Mouse (Mus musculus): ENCODE results near the gene Dolk. TPM values are rescaled to one million over a fixed set of nuclear protein-coding genes. Genes with fewer than 3 reads are reported as not detected.
A peak's percentile ranks its signal among the peaks of the same experiment; 100 is the strongest.

Dolk gene
- polyA plus RNA-seq (2015; fragmentation: Nextera tagmentation; extraction: Ambion mirVana): 33.7 TPM in 2 replicates

DNA sequence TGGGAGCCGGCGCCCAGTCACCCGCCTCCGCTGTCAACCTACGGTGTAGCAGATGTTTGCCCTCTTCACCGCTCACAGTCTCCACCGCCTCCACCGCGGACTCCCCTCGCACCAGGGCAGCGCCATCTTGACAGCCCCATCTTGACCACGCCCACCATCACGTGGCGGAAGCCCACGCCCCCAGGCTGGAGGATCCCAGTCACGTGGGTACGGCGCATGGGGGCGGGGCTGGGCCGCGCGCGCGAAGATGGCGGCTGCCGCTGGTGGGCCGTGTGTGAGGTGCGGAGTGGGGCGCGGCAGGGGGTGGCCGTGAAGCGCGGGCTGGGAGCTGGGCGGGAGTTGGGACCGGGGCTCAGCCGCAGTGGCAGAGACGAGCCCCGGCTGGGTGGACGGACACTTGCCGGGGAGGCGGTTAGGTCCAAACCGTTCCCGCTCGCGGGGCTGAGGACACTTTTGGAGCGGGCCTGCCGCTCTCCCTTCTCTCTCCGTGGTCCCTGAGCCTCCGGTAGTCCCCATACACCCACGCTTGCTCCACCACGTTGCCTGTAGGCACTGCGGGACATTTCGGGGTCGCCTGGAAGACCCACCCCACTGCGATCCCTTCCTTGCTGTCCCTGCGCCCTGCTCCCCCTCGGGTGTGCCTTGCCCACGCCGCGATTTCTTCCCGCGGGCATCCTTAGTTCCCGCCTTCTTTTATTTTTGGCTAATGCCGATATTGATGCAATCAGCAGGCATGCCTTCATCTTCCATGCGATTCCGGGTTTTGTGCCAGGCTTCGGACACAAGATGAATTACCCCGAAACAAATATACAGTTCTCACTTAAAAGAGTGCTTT, at the start of gene Dolk, which contains the start of gene Nup188:
Gene Dolk (minus strand): TSS at position 143 of the 835 bp plus-strand sequence.
Gene Nup188 (plus strand): TSS at position 206 of the 835 bp plus-strand sequence.
- Histone ChIP-seq H3K4me1 (replicated peaks) (peaks cover 26% of the 10 kb centered on the region), H3K27me3 (no peaks in the 10 kb centered on the region), H3K27ac (peak within 1 kb of the TSS; percentile 73), H3K36me3 (peaks cover 15% of the 10 kb centered on the region), H3K9ac (peak within 1 kb of the TSS; percentile 94), H3K9me3 (no peaks in the 10 kb centered on the region), H3K4me3 (peak within 1 kb of the TSS; percentile 98), H3K4me2 (peak within 1 kb of the TSS; percentile 85)
- under 1% methylated on average over 68 of the region's 68 CpGs for WGBS
- peak; percentile 95 for ATAC-seq (ENCODE audit: low FRiP score)

GRCm38 (mm10) chr2:30335324-30335723, 49.2 kb upstream of the Dolk start:
- Histone ChIP-seq H3K4me1 (replicated peaks) (no peaks in the 10 kb centered on the region), H3K4me2 (no peak overlapping the region), H3K36me3 (peaks cover 97% of the 10 kb centered on the region), H3K27me3 (no peaks in the 10 kb centered on the region), H3K9me3 (no peaks in the 10 kb centered on the region), H3K27ac (no peak overlapping the region), H3K4me3 (no peak overlapping the region), H3K9ac (no peak overlapping the region)
- WGBS: 95% methylated on average over 2 of the region's 2 CpGs
- ATAC-seq (ENCODE audit: low FRiP score): no peak

GRCm38 (mm10) chr2:30328791-30329190, 42.7 kb upstream of the Dolk start:
- 90% methylated on average over 3 of the region's 3 CpGs for WGBS
- Histone ChIP-seq H3K4me1 (replicated peaks) (no peaks in the 10 kb centered on the region), H3K27me3 (no peaks in the 10 kb centered on the region), H3K36me3 (peaks cover 98% of the 10 kb centered on the region), H3K27ac (no peak overlapping the region), H3K4me3 (no peak overlapping the region), H3K4me2 (no peak overlapping the region), H3K9me3 (no peaks in the 10 kb centered on the region), H3K9ac (no peak overlapping the region)
- ATAC-seq (ENCODE audit: low FRiP score): no peak

GRCm38 (mm10) chr2:30327276-30327675, 41.1 kb upstream of the Dolk start:
- ATAC-seq (ENCODE audit: low FRiP score): no peak

DNA sequence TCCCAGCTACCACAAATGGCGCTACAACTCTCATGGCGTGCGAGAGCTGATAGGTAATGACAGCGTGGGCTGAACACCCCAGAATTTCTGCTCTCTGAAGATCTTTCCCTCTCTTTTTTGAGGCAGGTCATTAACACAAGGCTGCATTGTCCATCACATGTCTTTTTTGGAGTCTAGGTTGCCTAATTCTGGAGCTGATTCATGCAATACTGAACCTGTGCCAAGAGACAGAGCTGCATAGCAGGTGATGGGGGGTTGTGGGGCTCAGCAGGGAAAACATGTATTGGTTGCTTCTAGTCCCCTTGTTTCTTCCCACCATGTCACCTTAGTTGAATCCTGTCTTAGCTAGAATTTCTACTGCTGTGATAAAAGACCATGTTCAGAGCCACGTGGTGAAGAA, 39.2 kb upstream of the Dolk start:
- peaks cover 98% of the 10 kb centered on the region for H3K36me3 ChIP-seq
- H3K27me3 ChIP-seq: no peaks in the 10 kb centered on the region
- no peaks in the 10 kb centered on the region for H3K9me3 ChIP-seq
- H3K4me3 ChIP-seq: no peak overlapping the region
- no peak overlapping the region for H3K27ac ChIP-seq
- H3K4me1 ChIP-seq (replicated peaks): no peaks in the 10 kb centered on the region
- 93% methylated on average over 5 of the region's 5 CpGs for WGBS
- H3K4me2 ChIP-seq: no peak overlapping the region
- H3K9ac ChIP-seq: no peak overlapping the region
- no peak for ATAC-seq (ENCODE audit: low FRiP score)

More at GRCm38 (mm10) chr2:30327276-30327675, 41.1 kb upstream of the Dolk start:
- Histone ChIP-seq H3K4me2 (no peak overlapping the region), H3K36me3 (peaks cover 98% of the 10 kb centered on the region), H3K4me1 (replicated peaks) (no peaks in the 10 kb centered on the region), H3K9me3 (no peaks in the 10 kb centered on the region), H3K9ac (no peak overlapping the region), H3K4me3 (no peak overlapping the region), H3K27me3 (no peaks in the 10 kb centered on the region), H3K27ac (no peak overlapping the region)
- 94% methylated on average over 7 of the region's 7 CpGs for WGBS

DNA sequence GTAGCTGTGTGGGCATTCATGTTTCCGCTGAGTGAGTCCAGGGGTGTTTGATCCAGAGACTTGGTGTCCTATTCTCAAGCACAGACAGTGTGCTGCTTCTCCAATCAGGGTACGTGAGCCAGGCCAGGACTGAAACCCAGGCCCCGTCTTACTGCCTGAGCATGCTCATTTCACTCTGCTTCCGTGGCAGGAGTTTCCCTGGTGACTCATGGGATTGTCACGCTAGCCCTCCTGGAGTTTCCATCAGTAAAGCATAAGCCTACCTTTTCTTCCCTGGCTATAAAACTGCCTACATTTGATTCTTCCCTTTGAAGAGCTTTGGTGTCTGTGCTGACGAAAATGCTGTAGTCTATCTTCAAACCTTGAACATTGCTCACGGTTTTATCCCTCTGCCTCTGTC, 37.0 kb upstream of the Dolk start:
- Histone ChIP-seq H3K4me2 (no peak overlapping the region), H3K36me3 (peaks cover 95% of the 10 kb centered on the region), H3K27ac (no peak overlapping the region), H3K9me3 (no peaks in the 10 kb centered on the region), H3K9ac (no peak overlapping the region), H3K27me3 (no peaks in the 10 kb centered on the region), H3K4me3 (no peak overlapping the region), H3K4me1 (replicated peaks) (no peaks in the 10 kb centered on the region)
- no peak for ATAC-seq (ENCODE audit: low FRiP score)
- 90% methylated on average over 7 of the region's 7 CpGs for WGBS

DNA sequence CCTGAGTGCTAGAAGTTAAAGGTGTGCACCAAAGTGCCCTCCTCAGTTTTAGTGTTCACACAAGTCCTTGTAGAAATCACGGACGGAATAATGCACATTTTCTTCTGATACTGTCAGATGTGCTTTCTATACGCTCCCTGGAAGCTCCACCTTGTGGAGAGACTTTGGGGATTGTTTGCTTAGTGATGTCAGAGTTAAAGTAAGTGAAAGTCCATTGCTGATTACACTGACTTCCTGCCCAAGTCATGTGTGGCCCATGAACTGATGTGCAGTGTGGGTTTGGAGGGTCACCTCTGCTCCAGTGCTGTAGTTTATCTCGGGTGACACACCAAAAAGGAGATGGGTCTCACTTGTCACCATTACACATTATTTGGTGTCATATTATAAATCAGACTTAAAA, 33.1 kb upstream of the Dolk start:
- no peaks in the 10 kb centered on the region for H3K4me1 ChIP-seq (replicated peaks)
- WGBS: 93% methylated on average over 4 of the region's 4 CpGs
- peaks cover 95% of the 10 kb centered on the region for H3K36me3 ChIP-seq
- H3K4me3 ChIP-seq: no peak overlapping the region
- no peaks in the 10 kb centered on the region for H3K9me3 ChIP-seq
- H3K27me3 ChIP-seq: no peaks in the 10 kb centered on the region
- H3K9ac ChIP-seq: no peak overlapping the region
- no peak for ATAC-seq (ENCODE audit: low FRiP score)
- no peak overlapping the region for H3K27ac ChIP-seq
- no peak overlapping the region for H3K4me2 ChIP-seq

DNA sequence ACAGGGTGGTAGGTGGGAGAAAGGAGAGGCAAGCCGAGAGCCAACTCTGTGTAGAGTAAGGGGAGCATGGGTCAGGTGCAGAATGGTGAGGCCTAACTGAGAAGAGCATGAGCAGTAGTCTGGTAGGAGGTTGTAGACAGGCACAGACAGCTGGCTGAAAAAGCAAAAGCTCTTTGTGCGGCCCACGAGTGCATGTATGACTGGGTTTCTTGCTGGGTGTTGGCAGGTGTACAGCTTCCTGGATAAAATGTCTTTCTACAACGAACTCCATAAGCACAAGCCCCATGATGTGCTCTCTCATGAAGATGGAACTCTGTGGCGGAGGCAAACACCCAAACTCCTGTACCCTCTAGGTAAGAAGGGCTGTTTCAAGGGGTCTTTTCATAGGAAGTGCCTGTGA, 30.8 kb upstream of the Dolk start:
- Histone ChIP-seq H3K9ac (no peak overlapping the region), H3K4me2 (no peak overlapping the region), H3K4me1 (replicated peaks) (no peaks in the 10 kb centered on the region), H3K9me3 (no peaks in the 10 kb centered on the region), H3K27me3 (no peaks in the 10 kb centered on the region), H3K4me3 (no peak overlapping the region), H3K36me3 (peaks cover 95% of the 10 kb centered on the region), H3K27ac (no peak overlapping the region)
- WGBS: 95% methylated on average over 5 of the region's 5 CpGs
- no peak for ATAC-seq (ENCODE audit: low FRiP score)

DNA sequence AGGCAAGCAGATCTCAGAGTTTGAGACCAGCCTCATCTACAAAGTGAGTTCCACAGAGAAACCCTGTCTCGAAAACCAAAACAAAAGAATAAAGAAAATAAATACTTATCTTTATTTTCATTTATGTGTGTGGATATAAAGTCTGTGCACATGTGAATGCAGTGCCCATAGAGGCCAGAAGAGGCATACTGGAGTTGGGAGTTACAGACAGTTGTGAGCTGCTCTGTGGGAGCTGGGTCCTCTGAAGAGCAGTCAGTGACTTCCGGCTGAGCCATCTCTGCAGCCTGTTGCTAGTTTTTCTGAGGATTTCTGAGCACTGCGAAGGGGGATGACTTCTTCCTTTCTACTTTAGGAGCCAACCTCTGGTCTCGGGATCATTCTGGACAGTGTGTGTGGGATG, 30.0 kb upstream of the Dolk start:
- H3K4me2 ChIP-seq: no peak overlapping the region
- no peak for ATAC-seq (ENCODE audit: low FRiP score)
- no peak overlapping the region for H3K9ac ChIP-seq
- H3K27me3 ChIP-seq: no peaks in the 10 kb centered on the region
- WGBS: 94% methylated on average over 4 of the region's 4 CpGs
- no peak overlapping the region for H3K27ac ChIP-seq
- H3K4me1 ChIP-seq (replicated peaks): no peaks in the 10 kb centered on the region
- H3K9me3 ChIP-seq: no peaks in the 10 kb centered on the region
- peaks cover 93% of the 10 kb centered on the region for H3K36me3 ChIP-seq
- no peak overlapping the region for H3K4me3 ChIP-seq

GRCm38 (mm10) chr2:30311481-30311880, 25.3 kb upstream of the Dolk start:
- WGBS: 98% methylated on average over 2 of the region's 2 CpGs
- no peak for ATAC-seq (ENCODE audit: low FRiP score)
- H3K4me1 ChIP-seq (replicated peaks): no peaks in the 10 kb centered on the region
- no peaks in the 10 kb centered on the region for H3K9me3 ChIP-seq
- no peaks in the 10 kb centered on the region for H3K27me3 ChIP-seq
- H3K4me3 ChIP-seq: no peak overlapping the region
- peaks cover 98% of the 10 kb centered on the region for H3K36me3 ChIP-seq
- H3K4me2 ChIP-seq: no peak overlapping the region
- no peak overlapping the region for H3K9ac ChIP-seq
- H3K27ac ChIP-seq: no peak overlapping the region

- no peak for ATAC-seq (ENCODE audit: low FRiP score)
- H3K9ac ChIP-seq: no peak overlapping the region
- no peaks in the 10 kb centered on the region for H3K4me1 ChIP-seq (replicated peaks)
- H3K4me3 ChIP-seq: no peak overlapping the region
- H3K9me3 ChIP-seq: no peaks in the 10 kb centered on the region
- WGBS: 92% methylated on average over 3 of the region's 3 CpGs
- H3K27ac ChIP-seq: no peak overlapping the region
- H3K4me2 ChIP-seq: no peak overlapping the region
- peaks cover 98% of the 10 kb centered on the region for H3K36me3 ChIP-seq
- H3K27me3 ChIP-seq: no peaks in the 10 kb centered on the region
Observed at GRCm38 (mm10) chr2:30309351-30309750, 23.2 kb upstream of the Dolk start.

- peaks cover 100% of the 10 kb centered on the region for H3K36me3 ChIP-seq
Observed at GRCm38 (mm10) chr2:30306087-30306486, 20.0 kb upstream of the Dolk start.

DNA sequence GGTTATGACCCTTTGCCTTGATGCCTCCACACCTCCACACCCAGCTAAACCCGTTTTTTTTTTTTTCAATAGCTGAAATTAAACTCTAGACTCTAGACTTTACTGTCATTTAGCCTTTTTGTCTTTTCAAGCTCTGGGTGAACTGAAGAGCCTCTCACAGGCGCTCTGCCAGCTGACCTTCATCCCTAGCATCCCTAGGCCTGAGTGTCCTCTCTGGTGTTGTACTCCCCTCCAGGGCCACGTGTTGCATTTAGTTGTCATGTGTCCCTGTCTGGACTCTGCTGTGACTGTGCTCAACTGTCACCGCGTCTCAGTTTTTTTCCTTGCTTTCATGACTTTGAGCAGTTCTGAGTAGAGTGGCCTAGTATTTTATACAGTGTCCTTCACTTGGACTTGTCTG, 13.8 kb upstream of the Dolk start:
- H3K4me1 ChIP-seq (replicated peaks): no peaks in the 10 kb centered on the region
- no peak overlapping the region for H3K4me2 ChIP-seq
- no peak overlapping the region for H3K4me3 ChIP-seq
- 90% methylated on average over 5 of the region's 5 CpGs for WGBS
- peaks cover 80% of the 10 kb centered on the region for H3K36me3 ChIP-seq
- no peaks in the 10 kb centered on the region for H3K9me3 ChIP-seq
- no peaks in the 10 kb centered on the region for H3K27me3 ChIP-seq
- no peak overlapping the region for H3K9ac ChIP-seq
- no peak overlapping the region for H3K27ac ChIP-seq
- ATAC-seq (ENCODE audit: low FRiP score): no peak

More at GRCm38 (mm10) chr2:30306087-30306486, 20.0 kb upstream of the Dolk start:
- Histone ChIP-seq H3K27me3 (no peaks in the 10 kb centered on the region), H3K27ac (no peak overlapping the region), H3K4me1 (replicated peaks) (no peaks in the 10 kb centered on the region), H3K4me3 (no peak overlapping the region), H3K9me3 (no peaks in the 10 kb centered on the region), H3K4me2 (no peak overlapping the region), H3K9ac (no peak overlapping the region)
- 97% methylated on average over 7 of the region's 7 CpGs for WGBS
- ATAC-seq (ENCODE audit: low FRiP score): no peak

All from hindbrain, embryonic 13.5 days (tissue).